Mouse (Mus musculus) c-Kit-positive CD71-positive TER-119-negative erythroid progenitor cells, embryonic 14.5 days (primary cell): ENCODE results near the gene Zdhhc17.
A peak's percentile ranks its signal among the peaks of the same experiment; 100 is the strongest.

Source experiments
- DNase-seq: peaks from one replicate; pipeline ENCODE4 v3.0.0-alpha.2; 2013; ENCODE audit warnings: low read depth

Zdhhc17 gene

GRCm38 (mm10) chr10:110958879-110959278 lies 51.1 kb downstream of the Zdhhc17 start:
- DNase-seq = no peak

- no peak for DNase-seq
Measured at GRCm38 (mm10) chr10:110952937-110953451, 56.9 kb downstream of the Zdhhc17 start.

GRCm38 (mm10) chr10:110952271-110952670 lies 57.7 kb downstream of the Zdhhc17 start:
- no peak for DNase-seq

- DNase-seq = no peak
Measured at GRCm38 (mm10) chr10:110951748-110952147, 58.2 kb downstream of the Zdhhc17 start.

- DNase-seq = no peak
Measured at GRCm38 (mm10) chr10:110951112-110951511, 58.8 kb downstream of the Zdhhc17 start.

GRCm38 (mm10) chr10:110947574-110947973 lies 62.4 kb downstream of the Zdhhc17 start:
- no peak for DNase-seq

- DNase-seq = no peak
Measured at GRCm38 (mm10) chr10:110945966-110946365, 64.0 kb downstream of the Zdhhc17 start.

GRCm38 (mm10) chr10:110944175-110944574 lies 65.8 kb downstream of the Zdhhc17 start:
- no peak for DNase-seq

GRCm38 (mm10) chr10:110942806-110943205 lies 67.1 kb downstream of the Zdhhc17 start:
- DNase-seq = no peak

GRCm38 (mm10) chr10:110941968-110942367 lies 68.0 kb downstream of the Zdhhc17 start:
- no peak for DNase-seq

- no peak for DNase-seq
Measured at GRCm38 (mm10) chr10:110940740-110941398, 69.1 kb downstream of the Zdhhc17 start.

- no peak for DNase-seq
Measured at GRCm38 (mm10) chr10:110939717-110940116, 70.2 kb downstream of the Zdhhc17 start.

- no peak for DNase-seq
Measured at GRCm38 (mm10) chr10:110938841-110939549, 70.9 kb downstream of the Zdhhc17 start.

GRCm38 (mm10) chr10:110938361-110938760 lies 71.6 kb downstream of the Zdhhc17 start:
- no peak for DNase-seq

- no peak for DNase-seq
Measured at GRCm38 (mm10) chr10:110935669-110936068, 74.3 kb downstream of the Zdhhc17 start.

GRCm38 (mm10) chr10:110935081-110935480 lies 74.9 kb downstream of the Zdhhc17 start:
- no peak for DNase-seq

- no peak for DNase-seq
Measured at GRCm38 (mm10) chr10:110933584-110933983, 76.4 kb downstream of the Zdhhc17 start.

- DNase-seq = peak; percentile 34
Measured at GRCm38 (mm10) chr10:110931913-110932560, 77.9 kb downstream of the Zdhhc17 start.

GRCm38 (mm10) chr10:110931161-110931912 lies 78.6 kb downstream of the Zdhhc17 start:
- no peak for DNase-seq

- no peak for DNase-seq
Measured at GRCm38 (mm10) chr10:110929756-110930155, 80.2 kb downstream of the Zdhhc17 start.

- no peak for DNase-seq
Measured at GRCm38 (mm10) chr10:110927491-110927890, 82.4 kb downstream of the Zdhhc17 start.

- DNase-seq = no peak
Measured at GRCm38 (mm10) chr10:110922612-110923011, 87.3 kb downstream of the Zdhhc17 start.
